Mouse (Mus musculus) G1E (cell line): Measurements from ENCODE around the gene E130311K13Rik. TPM values are rescaled to one million over a fixed set of nuclear protein-coding genes. Genes with fewer than 3 reads are reported as not detected.
A peak's percentile ranks its signal among the peaks of the same experiment; 100 is the strongest.

Experiments
- ATAC-seq: 2 replicates; pipeline ENCODE4 v1.8.0; 2016; ENCODE audit warnings: mild to moderate bottlenecking; ENCODE audit not compliant: insufficient number of reproducible peaks, poor library complexity, low FRiP score, severe bottlenecking; ENCODE audit errors: extremely low read depth
- DNase-seq: peaks from one replicate; pipeline ENCODE4 v3.0.0; 2012; ENCODE audit warnings: low spot score
- H3K27me3 ChIP-seq: 2 replicates; pipeline ENCODE4 v1.6.1; 2012; ENCODE audit warnings: mild to moderate bottlenecking, low read length, inconsistent platforms; ENCODE audit not compliant: insufficient read depth
- H3K36me3 ChIP-seq: replicated peaks from 2 replicates; pipeline ENCODE3; 2012; ENCODE audit warnings: mild to moderate bottlenecking, inconsistent platforms
- H3K4me1 ChIP-seq: 2 replicates; pipeline ENCODE4 v1.6.1; 2012; ENCODE audit warnings: low read depth, low read length, inconsistent platforms, mixed read lengths; ENCODE audit not compliant: insufficient read depth
- H3K4me3 ChIP-seq: 2 replicates; pipeline ENCODE4 v1.5.1; 2012; ENCODE audit warnings: low read depth, mild to moderate bottlenecking, inconsistent platforms, low read length, moderate library complexity, mixed read lengths
- H3K9me3 ChIP-seq: replicated peaks from 2 replicates; pipeline ENCODE4 v1.6.1; 2012; ENCODE audit warnings: inconsistent platforms
- CTCF ChIP-seq: IDR thresholded peaks from 2 replicates; pipeline ENCODE4 v1.5.1; 2012; ENCODE audit warnings: low read depth, low read length, inconsistent platforms, mixed read lengths
- GATA1 ChIP-seq: IDR thresholded peaks from 2 replicates; pipeline ENCODE4 v1.6.1; 2012; ENCODE audit warnings: borderline replicate concordance, low read length, inconsistent platforms, mixed read lengths
- GATA2 ChIP-seq: IDR thresholded peaks from 2 replicates; pipeline ENCODE4 v1.6.1; 2012; ENCODE audit warnings: low read depth, low read length, inconsistent platforms, borderline replicate concordance
- POLR2AphosphoS5 ChIP-seq: IDR thresholded peaks from 2 replicates; pipeline ENCODE4 v1.6.1; 2012; ENCODE audit warnings: low read depth, low read length, inconsistent platforms; ENCODE audit not compliant: insufficient replicate concordance
- TAL1 ChIP-seq: conservative IDR thresholded peaks from 2 replicates; pipeline ENCODE4 v1.6.1; 2012; ENCODE audit warnings: low read depth, low read length, inconsistent platforms, mixed read lengths
- polyA plus RNA-seq: library from polyadenylated mRNA; stranded (reverse); fragments of >175 nt; gene quantifications from 2 replicates; pipeline ENCODE4 v1.2.3, GENCODE M21; 2012
- total RNA-seq, 2 experiments: library from RNA; stranded (forward) in 1 of 2; stranded (reverse) in 1 of 2; fragments of 200-1000 nt in 1 of 2; fragments of >200 nt in 1 of 2; fragmentation: Nextera tagmentation in 1 of 2; gene quantifications; 2 replicates each; pipeline ENCODE4 v1.2.3; 2014 to 2017

Gene E130311K13Rik
- total RNA-seq (2014; fragmentation: Nextera tagmentation) (8.0 and 9.2 TPM in 2 replicates), total RNA-seq (2017) (17.5 and 20.4 TPM in 2 replicates), polyA plus RNA-seq (4.6 TPM in 2 replicates)

- H3K4me3 ChIP-seq: peak within 1 kb of the TSS; percentile 86
- ATAC-seq (peak; percentile 88), DNase-seq (peak; percentile 67)
- no peaks in the 10 kb centered on the region for H3K27me3 ChIP-seq
- TF ChIP-seq GATA2 (no peak), GATA1 (no peak), CTCF (peak; percentile 58), TAL1 (no peak), POLR2AphosphoS5 (no peak)
- H3K9me3 ChIP-seq: no peaks in the 10 kb centered on the region
- peaks cover 9% of the 10 kb centered on the region for H3K36me3 ChIP-seq
- H3K4me1 ChIP-seq: peaks cover 10% of the 10 kb centered on the region; the same call in 1 of the 2 replicates
These were observed at the start of gene E130311K13Rik for GRCm38 (mm10) chr3:63928878-63929859. Gene E130311K13Rik (minus strand): TSS chr3:63929472.

- H3K4me1 ChIP-seq: peaks cover 29% of the 10 kb centered on the region
- H3K4me3 ChIP-seq: peak overlapping the region; percentile 96
- DNase-seq (no peak), ATAC-seq (no peak)
- H3K27me3 ChIP-seq: no peaks in the 10 kb centered on the region
- H3K9me3 ChIP-seq: no peaks in the 10 kb centered on the region
- peaks cover 42% of the 10 kb centered on the region for H3K36me3 ChIP-seq
- TF ChIP-seq GATA1 (no peak), GATA2 (no peak), POLR2AphosphoS5 (no peak), TAL1 (no peak), CTCF (no peak)
These were observed 48.6 kb upstream of the E130311K13Rik start for GRCm38 (mm10) chr3:63977895-63978294.

GRCm38 (mm10) chr3:63975955-63976908 lies 47.0 kb upstream of the E130311K13Rik start, which contains the start of gene Gmps:
Gene Gmps (plus strand): TSS chr3:63976106.
- peaks cover 22% of the 10 kb centered on the region for H3K4me1 ChIP-seq
- no peaks in the 10 kb centered on the region for H3K27me3 ChIP-seq
- DNase-seq (peak; percentile 95), ATAC-seq (peak; percentile 96)
- H3K36me3 ChIP-seq: peaks cover 27% of the 10 kb centered on the region
- no peaks in the 10 kb centered on the region for H3K9me3 ChIP-seq
- no peak for TF ChIP-seq GATA2
- peak; percentile 61; the same call in 1 of the 2 replicates for TF ChIP-seq POLR2AphosphoS5
- H3K4me3 ChIP-seq: peak within 1 kb of the TSS; percentile 96

- no peak overlapping the region for H3K4me3 ChIP-seq
- peaks cover 16% of the 10 kb centered on the region for H3K4me1 ChIP-seq
- H3K27me3 ChIP-seq: no peaks in the 10 kb centered on the region
- no peaks in the 10 kb centered on the region for H3K9me3 ChIP-seq
- H3K36me3 ChIP-seq: peaks cover 2% of the 10 kb centered on the region
- ATAC-seq (no peak), DNase-seq (no peak)
- TF ChIP-seq GATA2 (no peak), CTCF (no peak), POLR2AphosphoS5 (no peak)
These were observed 36.7 kb upstream of the E130311K13Rik start for GRCm38 (mm10) chr3:63965929-63966328.

DNA sequence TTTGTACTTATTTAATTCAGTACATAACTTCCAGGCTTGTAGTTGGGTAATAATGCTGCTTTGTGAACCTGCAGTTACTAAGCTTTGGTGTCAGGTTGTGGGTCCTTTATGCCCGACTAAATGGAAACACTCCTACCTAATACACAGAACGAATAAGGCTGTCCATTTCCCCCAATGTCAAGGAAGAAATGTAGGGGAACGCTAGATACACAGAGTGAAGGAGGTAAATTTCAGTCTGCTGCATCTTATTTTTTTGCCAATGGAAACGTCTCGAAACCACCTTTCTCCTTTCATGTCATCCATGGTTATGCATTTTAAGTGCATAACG lies 35.6 kb upstream of the E130311K13Rik start:
- peak overlapping the region; percentile 96 for H3K4me3 ChIP-seq
- no peaks in the 10 kb centered on the region for H3K27me3 ChIP-seq
- no peaks in the 10 kb centered on the region for H3K9me3 ChIP-seq
- peaks cover 19% of the 10 kb centered on the region for H3K4me1 ChIP-seq
- peaks cover 5% of the 10 kb centered on the region for H3K36me3 ChIP-seq
- no peak for ATAC-seq
- DNase-seq: no peak
- TF ChIP-seq POLR2AphosphoS5 (no peak), TAL1 (no peak), GATA1 (no peak), GATA2 (no peak), CTCF (no peak)

- ATAC-seq: peak; percentile 88
- TF ChIP-seq GATA1: no peak
- no peak for TF ChIP-seq GATA2
- TF ChIP-seq POLR2AphosphoS5: no peak
- TF ChIP-seq TAL1: no peak
- TF ChIP-seq CTCF: no peak
- peaks cover 22% of the 10 kb centered on the region for H3K4me1 ChIP-seq
- peak within 1 kb of the TSS; percentile 96 for H3K4me3 ChIP-seq
- peak; percentile 72 for DNase-seq
- peaks cover 9% of the 10 kb centered on the region for H3K36me3 ChIP-seq
- H3K9me3 ChIP-seq: no peaks in the 10 kb centered on the region
- no peaks in the 10 kb centered on the region for H3K27me3 ChIP-seq
These were observed 35.0 kb upstream of the E130311K13Rik start, which contains the start of gene Slc33a1 for GRCm38 (mm10) chr3:63964100-63964921. Gene Slc33a1 (minus strand): TSS chr3:63964768.
